Mouse (Mus musculus) layer of hippocampus, adult 11-12 months (tissue): Measurements from ENCODE around the gene Fat3.

Experiments
- DNase-seq: peaks from one replicate; pipeline ENCODE4 v3.0.0; 2022; ENCODE audit warnings: low spot score

Gene Fat3

DNA sequence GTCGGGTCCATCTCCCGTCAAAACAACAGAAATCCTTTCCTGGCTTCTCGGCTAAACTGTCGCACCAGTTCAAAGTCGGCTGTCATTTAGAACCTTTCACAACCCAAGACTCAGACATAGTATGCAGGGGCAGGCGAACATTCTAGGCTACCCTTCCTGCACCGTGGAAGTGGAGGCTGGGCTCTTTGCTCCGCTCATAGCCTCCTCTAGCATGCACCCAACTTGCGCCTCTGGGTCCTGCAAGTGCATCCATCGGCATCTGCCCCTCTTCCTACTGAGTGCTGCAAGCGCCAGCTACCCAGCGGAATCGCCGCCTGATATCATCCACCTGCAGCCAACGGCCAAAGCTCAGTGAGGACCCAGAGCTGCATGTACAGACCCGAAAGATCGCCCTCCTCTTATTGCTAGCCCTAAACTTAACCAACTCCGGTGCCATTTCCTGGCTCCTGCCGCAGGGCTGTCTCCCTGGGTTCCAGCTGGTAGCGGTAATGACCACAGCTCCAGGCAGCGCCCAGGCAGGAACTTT, at the start of gene Fat3:
Gene Fat3, minus strand, starts transcription at position 100 of the 526 bp plus-strand sequence.
- peak; percentile 26 for DNase-seq

DNA sequence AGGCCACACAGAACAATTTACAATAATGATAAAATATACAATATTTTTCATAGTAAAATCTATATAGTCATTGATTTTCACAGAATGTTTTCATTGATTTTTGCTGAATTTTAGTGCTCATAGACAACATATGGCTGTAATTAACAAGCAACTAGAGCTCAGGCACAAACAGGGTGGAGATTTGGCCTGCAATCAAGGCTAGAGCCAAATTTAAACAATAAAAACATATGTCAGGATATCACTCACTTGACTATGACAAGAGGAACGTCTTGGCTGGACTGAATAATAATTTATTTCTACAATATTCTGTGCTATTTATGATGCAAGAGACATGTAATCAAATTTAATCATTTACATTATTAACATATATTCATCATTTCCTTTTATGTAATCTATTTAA, 31.8 kb upstream of the Fat3 start:
- no peak for DNase-seq

DNA sequence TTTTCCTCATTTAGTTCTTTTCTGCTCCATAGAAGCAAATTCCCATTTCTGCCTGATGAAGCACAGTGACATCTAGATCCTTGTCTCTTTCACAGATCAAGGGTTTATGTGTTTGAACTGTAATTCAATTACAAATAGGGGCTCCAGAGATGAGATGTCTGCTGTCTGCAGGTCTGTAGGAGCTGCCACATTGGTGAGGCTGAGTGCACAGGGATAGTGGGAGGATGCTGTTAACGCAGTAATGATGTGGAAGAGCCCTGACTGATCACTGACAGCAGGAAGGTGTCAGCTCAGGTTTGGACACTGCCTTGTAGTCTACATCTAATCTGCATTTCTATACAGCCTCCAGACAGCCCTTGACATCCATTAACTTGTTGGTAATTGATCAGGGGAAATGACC, 16.5 kb upstream of the Fat3 start:
- DNase-seq: no peak

DNA sequence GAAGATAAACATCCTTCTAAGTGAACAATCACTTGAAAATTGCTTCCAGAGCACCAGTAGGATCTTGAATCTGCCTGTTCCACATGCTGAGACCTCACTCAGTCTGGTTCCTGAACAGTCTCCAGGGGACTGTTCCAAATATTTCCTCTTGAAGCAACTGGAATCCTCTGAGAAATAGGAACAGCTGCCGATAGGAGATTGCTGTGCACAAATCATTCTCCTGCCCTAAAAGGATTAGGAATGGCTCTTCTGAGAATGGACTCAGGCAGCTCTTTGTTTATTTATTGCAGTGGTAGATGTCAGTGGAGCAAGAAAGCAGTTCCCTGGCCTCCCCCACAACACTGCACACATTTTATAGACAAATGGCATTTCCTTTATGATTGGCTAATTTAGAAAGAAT, 10.9 kb upstream of the Fat3 start:
- no peak for DNase-seq

DNA sequence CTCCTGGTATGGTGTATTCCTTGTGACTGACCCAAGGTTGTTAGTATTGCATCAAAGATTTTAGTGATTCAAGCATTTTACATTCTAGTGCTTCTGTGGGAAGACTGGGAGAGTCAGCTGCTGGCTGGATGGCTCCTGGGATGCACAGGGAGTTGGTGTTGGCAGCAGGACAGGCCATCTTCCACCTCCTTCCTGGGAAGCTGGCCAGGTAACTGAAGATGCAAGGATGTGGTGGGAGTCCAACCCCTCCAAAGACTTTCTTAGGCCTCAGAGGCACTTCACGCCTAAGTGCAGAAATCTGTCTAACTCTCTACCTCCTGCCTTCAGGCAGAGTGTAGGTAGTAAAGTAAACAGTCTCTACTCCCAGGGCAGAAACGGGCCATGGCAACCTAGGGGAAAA, 2.7 kb upstream of the Fat3 start:
- no peak for DNase-seq

DNA sequence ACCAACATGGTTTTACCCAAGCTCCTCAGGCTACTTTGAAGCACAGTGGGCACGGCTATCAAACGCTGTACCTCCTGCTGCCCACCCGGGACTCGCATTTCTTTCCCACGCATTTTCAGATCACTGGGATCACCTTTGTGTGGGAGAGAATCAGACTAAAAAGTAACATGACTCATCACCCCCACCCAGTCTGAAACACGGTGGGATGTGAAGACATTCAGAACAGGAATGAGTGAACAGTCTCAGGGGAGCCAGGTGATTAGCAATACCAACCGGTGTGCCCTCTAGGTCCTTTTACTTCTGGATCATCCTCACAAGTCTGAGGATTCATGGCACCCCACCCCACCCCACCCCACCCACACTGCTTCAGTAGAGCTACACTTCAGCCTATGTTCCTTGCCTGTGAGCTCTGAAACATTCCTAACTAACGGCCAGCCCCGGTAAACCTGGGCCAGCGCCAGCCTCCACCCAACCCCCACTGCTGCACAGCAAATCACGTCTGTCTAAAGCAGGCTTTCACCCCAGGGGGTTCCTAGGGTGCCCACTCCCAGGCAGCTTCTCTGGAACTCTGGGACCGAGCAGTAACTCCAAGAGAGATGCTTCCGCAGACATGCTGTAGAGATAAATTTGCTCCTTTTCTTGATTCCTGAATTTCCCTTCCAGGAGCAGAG, 1.7 kb upstream of the Fat3 start:
- peak; percentile 18 for DNase-seq

DNA sequence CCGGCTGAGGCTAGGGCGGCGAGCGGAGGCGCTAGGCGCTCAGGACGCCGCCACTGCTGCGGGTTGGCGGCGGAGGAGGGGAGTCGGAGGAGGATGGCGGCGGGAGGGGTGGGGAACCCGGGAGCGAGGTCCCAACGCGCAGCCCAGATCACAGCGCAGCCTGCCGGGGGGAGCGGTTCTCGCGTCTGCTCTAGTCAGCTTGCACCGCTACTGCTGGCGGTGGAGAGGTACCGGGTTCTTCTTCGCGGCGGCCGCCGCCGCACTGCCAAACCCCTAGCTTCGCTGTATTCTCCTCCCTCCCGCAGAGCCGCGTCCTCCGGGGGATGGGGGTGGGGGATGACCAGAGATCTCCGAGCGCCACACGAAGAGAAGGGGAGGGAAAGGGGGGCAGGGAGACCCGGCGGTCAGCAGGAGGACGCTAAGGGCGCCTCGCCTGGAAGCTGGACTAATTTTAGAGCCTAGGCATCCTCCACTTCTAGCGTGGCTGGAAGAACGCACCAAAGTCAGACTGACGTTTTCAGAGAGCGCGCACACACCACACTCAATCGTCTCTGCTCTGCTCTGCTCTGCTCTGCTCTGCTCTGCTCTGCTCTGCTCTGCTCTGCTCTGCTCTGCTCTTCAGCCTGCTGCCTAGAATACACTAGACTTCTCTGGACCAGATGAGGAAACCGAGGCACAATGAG, 1.0 kb upstream of the Fat3 start:
- DNase-seq: peak; percentile 74

DNA sequence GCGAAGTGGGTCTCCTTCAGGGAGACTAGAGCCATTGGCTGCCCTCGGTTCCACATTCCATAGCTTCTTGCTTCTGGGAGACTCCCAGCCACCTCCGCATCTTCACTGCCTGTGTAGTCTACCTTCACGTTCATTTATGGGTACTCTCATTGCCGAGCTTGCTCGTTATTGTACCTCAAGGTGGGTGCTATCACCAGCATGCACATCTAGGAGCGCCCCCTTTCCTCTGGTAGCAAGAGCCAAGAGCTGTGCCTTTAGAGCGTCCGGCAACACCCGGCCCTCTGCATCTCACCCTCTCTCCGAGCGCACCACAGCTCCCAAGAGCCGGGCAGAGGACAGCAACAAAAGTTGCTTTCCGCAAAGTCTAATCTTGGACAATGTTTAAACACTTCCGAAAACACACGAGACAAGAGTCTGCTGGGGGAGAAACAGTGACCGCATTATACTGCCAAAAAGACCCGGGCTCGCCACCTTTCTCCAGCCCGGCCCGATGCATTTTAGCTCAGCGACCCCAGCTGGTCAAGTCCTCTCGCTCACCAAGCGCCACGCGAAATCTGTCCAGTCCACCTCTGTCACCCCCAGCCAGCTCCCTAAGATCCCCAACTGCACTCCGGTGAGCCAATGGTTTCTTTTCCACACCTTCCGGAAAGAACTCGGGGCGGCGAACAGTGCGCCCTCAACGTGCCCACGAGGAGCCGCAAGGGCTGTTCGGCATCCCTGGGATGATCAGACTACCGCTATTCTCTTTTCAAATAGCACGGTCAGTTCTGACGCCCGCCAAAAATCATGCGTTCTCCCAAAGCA, 501 bp downstream of the Fat3 start:
- DNase-seq: peak; percentile 42

DNA sequence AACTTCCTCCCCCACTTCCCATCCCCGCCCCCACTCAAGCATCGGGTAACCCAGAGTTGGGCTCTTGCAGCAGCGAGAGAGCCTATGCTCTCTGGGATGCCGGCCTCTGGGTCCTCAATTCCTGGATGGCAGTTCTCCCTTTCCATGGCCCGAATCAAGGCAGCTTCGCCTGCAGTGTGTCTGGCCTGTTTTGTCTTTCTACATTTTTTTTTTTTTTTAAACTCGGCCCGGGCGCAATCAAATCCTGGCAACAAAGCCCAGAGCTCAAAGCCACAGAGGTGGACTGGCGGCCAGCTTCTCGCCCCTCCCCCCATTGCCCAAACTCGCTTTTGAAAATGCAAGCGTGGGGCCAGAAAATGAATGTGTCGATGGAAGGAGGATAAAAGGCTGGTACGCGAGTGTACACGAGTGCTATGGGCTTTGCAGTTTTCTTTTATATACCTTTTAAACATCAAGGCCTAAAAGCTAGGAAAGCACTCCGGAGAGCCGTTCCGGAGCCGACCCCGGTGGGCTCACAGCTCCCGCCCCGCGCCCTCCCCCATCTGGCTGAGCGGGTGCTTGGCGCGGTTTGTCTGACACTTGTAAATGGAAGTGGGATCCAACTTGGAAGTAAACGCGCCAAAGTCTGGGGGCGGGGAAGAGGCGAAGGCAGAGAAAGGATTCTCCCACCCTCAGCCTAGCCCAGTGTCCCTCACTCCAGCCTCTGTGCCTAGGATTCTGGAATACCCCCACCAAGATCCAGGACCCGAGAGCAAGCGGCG, 1.3 kb downstream of the Fat3 start:
- DNase-seq: peak; percentile 53

DNA sequence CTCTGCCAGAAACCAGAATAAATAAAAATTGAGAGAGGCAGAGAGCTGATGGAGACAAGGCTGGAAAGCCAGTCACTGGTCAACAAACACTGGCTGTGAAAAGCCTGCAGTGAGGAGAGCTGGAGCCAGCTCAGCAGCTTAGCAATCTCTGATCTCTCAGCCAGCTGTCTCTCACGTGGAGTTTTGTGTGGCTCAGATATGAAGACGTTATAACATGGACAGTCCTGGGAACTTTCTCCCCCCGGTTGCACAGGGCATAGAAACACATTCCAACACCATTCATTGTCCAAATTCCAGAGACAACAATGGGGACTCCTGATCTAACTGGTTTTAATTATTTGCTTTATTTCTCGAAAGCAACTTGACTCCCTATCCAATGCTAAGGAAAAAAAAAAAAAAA, 2.2 kb downstream of the Fat3 start:
- no peak for DNase-seq

DNA sequence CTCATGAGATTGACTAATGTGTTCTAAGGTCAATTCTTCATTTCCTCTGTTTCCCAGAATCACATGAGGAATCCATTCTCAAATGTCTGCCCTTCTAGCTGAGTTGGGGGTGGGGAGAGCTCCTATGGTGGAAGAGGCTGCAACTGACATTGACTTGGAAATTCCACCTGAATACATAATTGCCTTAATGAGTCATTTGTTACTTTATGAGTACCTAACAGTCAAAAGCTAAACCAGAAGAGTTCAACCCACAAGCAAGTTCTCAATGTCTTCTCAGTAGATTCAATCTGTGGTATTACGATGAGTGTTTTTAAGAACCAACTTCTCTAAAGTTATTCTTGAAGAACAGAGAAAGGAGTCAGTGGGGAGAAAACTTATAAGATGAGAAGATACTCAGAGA, 3.7 kb downstream of the Fat3 start:
- DNase-seq: no peak

DNA sequence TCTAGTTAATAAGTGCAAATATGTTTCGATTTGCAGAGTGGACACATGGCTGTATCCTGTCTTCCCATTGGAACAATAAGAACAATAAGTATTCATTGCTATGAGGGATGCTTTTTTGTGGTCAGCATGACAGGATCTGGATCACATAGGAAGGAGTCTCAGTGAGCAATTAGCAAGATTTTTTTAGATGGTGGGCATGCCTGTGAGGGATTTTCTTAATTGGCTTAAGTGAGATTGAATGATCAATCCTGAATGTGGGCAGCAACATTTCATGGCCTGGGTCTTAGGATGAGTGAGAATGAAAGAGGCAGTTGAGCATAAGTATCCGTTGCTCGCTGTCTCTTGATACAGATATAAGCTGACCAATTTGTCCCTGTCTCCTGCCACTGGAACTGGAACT, 4.8 kb downstream of the Fat3 start:
- no peak for DNase-seq

DNA sequence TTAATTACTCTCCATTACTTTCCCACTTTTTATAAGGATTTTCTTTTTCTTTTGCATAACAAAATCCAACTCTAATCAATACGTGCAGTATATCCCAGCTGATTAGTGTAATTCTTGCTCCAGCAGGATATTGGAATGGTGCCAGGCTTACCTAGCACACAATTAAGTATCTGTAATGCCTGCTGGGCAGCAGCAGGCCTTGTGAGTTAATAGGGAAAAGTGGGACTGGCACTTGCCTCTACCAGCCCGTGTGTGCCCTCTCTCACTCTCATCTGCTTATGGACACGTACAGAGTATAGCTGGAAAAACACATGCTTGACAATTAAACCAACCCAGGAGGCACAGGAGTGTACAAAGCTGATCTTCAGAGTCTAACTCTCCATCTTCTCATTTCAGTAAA, 11.4 kb downstream of the Fat3 start:
- no peak for DNase-seq

DNA sequence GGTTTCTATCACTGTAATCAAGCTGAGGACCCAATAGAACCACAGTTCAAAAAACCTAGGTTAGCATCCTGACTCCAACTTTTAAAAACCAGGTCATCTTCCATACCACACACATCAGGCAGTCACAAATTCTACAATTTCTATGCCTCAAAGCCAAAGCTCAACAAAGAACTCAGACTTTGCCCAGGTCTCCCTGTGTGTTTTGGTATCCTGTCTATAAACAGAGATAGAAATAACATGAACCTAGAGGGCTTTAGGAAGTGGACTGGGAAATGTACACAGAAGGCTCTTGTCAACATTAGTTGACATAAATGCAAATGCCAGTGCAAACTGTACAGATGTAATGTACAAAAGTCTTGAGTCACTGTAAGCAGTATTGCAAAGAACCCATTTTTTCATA, 13.5 kb downstream of the Fat3 start:
- no peak for DNase-seq

DNA sequence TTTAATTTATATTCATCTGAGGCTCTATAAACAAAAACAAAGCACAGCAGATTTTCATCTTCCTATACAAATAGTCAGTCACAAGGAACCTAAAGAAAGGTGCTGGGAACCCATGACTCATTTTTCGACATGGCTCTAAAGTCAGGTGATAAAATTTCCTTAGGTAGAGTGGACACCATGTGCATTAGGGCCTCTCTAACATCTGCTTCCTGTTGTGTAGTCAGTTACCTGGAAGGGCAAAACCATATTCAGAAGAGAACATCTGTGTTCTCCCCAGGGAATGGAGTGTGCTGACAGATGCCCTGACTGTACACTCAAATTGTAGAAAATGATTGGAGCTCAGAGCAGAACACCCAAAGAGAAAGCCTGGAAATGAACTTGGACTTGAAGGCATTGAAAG, 14.9 kb downstream of the Fat3 start:
- DNase-seq: no peak

DNA sequence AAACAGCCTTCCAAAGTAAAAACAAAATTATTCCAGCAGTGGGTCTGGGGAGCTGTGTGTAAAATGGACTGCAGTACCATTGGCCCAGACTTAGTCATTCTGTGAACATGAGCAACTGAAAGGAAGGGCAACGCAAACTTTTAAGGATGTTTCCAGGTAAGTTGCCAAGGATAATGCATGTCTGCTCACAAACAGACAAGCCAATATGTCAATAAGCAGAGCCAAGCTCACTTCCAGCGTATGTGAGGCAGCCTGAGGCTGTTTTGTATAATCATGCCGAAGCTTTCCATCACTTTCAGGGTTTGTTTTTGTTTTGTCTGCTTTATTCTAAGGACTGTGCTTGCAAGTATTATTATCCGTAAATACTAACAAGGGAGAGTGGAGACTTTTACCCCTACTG, 15.9 kb downstream of the Fat3 start:
- no peak for DNase-seq

DNA sequence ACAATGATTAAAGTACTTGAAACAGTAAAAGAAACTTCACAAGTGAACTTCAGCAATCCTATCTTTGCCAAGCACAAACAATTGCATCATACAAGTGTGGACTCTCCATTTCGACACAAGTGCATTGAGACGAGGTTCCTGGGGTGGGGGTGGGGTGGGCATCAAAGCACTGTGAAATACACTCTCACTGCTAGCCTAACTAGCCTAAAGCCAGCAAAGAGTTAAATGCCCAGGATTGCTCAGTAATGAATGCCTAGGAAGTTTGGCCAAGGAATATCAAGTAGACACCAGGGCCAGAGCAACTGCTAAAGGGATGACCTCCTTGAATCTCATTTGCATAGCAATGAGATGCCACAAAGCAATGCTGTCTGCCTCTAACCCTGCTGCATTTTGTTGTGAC, 16.3 kb downstream of the Fat3 start:
- DNase-seq: no peak

DNA sequence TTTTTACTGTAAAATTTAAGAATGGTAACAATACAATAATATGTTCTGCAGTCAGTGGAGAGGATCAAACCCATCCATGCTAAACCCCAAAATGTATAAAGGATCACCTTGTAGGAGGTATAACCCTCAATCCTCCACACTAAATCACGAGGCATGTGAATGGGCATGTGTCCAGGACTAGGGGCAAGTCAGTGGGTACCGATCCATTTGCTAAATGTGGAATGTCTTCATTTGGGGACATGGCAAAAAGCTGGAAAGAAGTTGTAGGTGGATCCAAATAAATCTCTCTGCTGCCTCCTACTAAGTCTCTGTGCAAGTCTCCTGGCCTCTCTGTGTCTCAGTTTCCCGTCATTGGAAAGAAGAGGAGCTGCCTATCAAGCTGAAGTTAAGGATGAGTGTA, 39.6 kb downstream of the Fat3 start:
- no peak for DNase-seq

DNA sequence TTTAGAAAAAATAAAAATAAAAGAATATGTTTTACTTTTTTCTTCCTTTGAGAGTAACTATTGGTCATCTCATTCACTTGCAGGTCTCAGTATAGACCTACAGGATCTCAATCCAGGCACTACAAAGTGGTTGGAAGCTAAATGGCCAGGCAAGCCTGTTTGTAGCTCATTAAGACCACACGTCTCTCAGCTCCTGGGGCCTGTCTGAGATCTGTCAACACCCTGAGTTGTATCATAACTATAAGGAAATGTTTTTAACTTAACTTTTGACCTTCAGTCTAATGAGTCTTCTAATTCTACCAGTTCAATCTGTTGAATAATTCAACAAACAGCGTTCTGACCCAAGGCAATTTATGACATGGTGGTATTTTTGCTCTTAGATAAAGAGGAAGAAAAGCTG, 40.5 kb downstream of the Fat3 start:
- no peak for DNase-seq

DNA sequence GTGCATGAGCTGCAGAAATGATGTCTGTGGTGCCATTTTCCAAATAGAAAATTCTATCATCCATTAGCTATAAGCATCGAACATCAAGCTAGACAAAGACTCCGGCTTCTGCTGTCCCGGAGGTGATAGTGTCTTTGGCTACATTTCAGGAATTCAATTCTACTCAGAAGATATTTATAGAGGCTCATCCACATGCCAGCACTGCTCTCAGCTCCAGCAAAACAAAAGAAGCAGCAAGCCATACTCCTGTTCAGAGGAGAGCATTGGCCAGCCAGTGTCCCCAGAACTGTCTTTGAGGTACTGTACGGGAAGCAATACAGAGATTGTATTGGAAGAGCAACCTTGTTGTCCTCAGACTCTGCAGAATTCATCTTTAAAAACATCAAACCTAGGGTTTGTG, 59.2 kb downstream of the Fat3 start:
- no peak for DNase-seq

DNA sequence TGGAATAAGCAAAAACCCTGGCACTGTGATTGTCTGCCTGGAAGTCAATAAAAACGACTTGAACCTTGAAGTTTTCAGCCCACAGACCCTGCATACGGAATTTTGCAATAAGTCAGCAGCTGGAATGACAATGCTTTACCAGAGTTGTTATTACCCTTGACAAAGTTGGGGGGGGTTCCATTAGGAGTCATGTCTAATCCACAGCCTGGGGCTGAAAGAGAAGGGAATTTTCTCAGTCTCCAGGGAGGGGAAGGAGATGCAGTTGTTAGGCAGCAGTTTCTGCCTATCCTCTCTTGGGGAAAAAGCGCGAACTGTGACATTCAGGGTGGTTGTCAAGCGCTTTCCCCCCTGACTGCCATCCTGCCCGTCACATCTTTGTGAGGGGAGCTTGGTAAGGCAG, 60.4 kb downstream of the Fat3 start:
- DNase-seq: no peak

DNA sequence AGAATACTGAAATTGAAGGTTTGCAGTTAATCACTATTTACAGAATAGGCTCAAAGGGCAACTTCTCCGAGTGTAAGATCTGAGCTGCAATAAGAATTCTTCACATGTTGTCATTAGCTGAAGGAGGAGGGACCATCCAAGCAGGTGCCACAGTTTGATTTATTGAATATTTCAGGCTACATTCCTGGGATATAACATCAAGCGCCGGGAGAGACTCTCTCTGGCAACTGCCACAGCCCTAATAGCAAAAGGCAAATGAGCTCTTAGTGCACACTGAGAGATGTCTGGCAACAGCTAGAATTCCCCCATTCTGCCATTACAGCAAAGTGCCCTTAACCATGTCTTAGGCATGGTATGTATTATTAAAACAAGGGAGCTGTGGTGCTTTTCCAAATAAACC, 61.1 kb downstream of the Fat3 start:
- no peak for DNase-seq
